8 mouse cellular contexts compared by ENCODE assay signal in the genomic region with DNA sequence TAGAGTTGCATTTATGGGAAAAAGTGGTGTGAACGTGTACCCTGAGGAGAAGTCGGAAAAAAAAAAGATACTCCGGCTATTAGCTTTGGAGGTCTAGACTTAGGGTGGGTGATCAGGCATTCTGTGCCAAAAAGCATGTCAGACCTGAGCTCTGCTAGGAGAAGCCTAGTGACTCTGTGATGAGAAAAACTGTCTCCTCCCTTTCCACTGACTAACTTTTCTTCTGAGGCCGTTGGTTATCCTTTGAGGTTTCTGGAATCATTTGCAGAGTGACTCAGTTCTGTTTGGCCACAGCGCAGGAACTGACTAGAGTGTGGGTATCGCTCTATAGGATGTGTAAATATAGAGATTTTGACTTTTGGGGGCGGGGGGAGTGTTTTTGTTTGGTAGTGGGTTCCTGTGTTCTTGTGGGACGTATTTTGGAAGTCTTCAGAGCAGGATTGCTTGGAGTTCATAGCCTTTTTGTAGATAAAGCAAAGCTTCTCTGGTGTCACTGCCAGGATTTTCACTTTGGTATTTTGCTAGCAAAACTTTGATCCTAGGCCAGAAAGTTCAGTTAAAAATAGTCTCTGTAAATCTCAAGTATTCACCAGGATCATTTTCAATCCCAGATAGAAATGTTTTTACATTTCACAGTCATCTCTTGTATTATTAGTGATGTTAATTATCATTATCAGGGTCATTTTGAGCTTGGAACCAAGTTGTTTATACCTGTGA. TPM values are rescaled to one million over a fixed set of nuclear protein-coding genes. Genes with fewer than 3 reads are reported as not detected.
DNase-seq lines count a peak whose midpoint lies in the region; ATAC-seq and TF ChIP-seq lines count a peak whose summit lies in the region.

No protein-coding gene starts in this region.

- DNase-seq in heart, adult 18-20 months, result peak; percentile 41 to 62
- no peak for DNase-seq in heart, postnatal 25 days (ENCODE audit: low spot score)
- peak; percentile 68 for DNase-seq in Muller cell, postnatal 12 days (ENCODE audit: inconsistent ontology term)
- no peak for DNase-seq in embryo, embryonic 11 days
- DNase-seq in urinary bladder, postnatal 4 days (ENCODE audit: low spot score in 2 of 2), result no peak

- H3K27me3 ChIP-seq in forebrain, embryonic 13.5 days, result no peaks in the 10 kb centered on the region
- no peaks in the 10 kb centered on the region for H3K27me3 ChIP-seq in intestine, postnatal 0 days (replicated peaks; ENCODE audit: control insufficient read depth, insufficient read depth, low read length)
- H3K27me3 ChIP-seq in neural tube, embryonic 12.5 days (replicated peaks), result no peaks in the 10 kb centered on the region

- H3K9me3 ChIP-seq in forebrain, embryonic 13.5 days (replicated peaks), result no peaks in the 10 kb centered on the region
- no peaks in the 10 kb centered on the region for H3K9me3 ChIP-seq in intestine, postnatal 0 days (ENCODE audit: control insufficient read depth)
- no peaks in the 10 kb centered on the region for H3K9me3 ChIP-seq in neural tube, embryonic 12.5 days

- H3K36me3 ChIP-seq in forebrain, embryonic 13.5 days (ENCODE audit: poor library complexity, severe bottlenecking), result no peaks in the 10 kb centered on the region
- no peaks in the 10 kb centered on the region for H3K36me3 ChIP-seq in intestine, postnatal 0 days (ENCODE audit: control insufficient read depth, insufficient read depth)
- H3K36me3 ChIP-seq in neural tube, embryonic 12.5 days, result no peaks in the 10 kb centered on the region

- peak overlapping the region; percentile 72 for H3K4me2 ChIP-seq in forebrain, embryonic 13.5 days
- H3K4me2 ChIP-seq in intestine, postnatal 0 days (replicated peaks; ENCODE audit: low read depth), result peak overlapping the region; percentile 81
- peak overlapping the region; percentile 77 for H3K4me2 ChIP-seq in neural tube, embryonic 12.5 days (replicated peaks)

- H3K9ac ChIP-seq in forebrain, embryonic 13.5 days, result peak overlapping the region; percentile 85
- peak overlapping the region; percentile 92 for H3K9ac ChIP-seq in intestine, postnatal 0 days (ENCODE audit: low read depth, low read length)
- H3K9ac ChIP-seq in neural tube, embryonic 12.5 days, result peak overlapping the region; percentile 93

- 21% methylated on average over 8 of the region's 8 CpGs for whole genome bisulfite sequencing in forebrain, embryonic 13.5 days
- WGBS in intestine, postnatal 0 days, result 5% methylated on average over 8 of the region's 8 CpGs
- WGBS in neural tube, embryonic 12.5 days, result 25% methylated on average over 8 of the region's 8 CpGs

- ATAC-seq in forebrain, embryonic 13.5 days, result no peak
- ATAC-seq in intestine, postnatal 0 days, result no peak
- no peak for ATAC-seq in neural tube, embryonic 12.5 days (ENCODE audit: low FRiP score, low read depth)

- no peak overlapping the region for H3K27ac ChIP-seq in forebrain, embryonic 13.5 days
- peak overlapping the region; percentile 42; the same call in 1 of the 2 replicates for H3K27ac ChIP-seq in intestine, postnatal 0 days (ENCODE audit: low read depth, low read length)
- H3K27ac ChIP-seq in neural tube, embryonic 12.5 days, result no peak overlapping the region

- H3K4me1 ChIP-seq in forebrain, embryonic 13.5 days, result peaks cover 37% of the 10 kb centered on the region
- 0 out of 2 replicates have a peak, but pooled peaks cover 4% of the 10 kb centered on the region for H3K4me1 ChIP-seq in intestine, postnatal 0 days (replicated peaks; ENCODE audit: control insufficient read depth, insufficient read depth, low read length)
- peaks cover 28% of the 10 kb centered on the region for H3K4me1 ChIP-seq in neural tube, embryonic 12.5 days

- no peak for TF ChIP-seq CTCF in intestine, postnatal 0 days (IDR thresholded peaks at IDR 0.05; ENCODE audit: low read depth)

- intact Hi-C loops in heart, postnatal 25 days (cut with DNase I), result loop anchor here (5.0 kb wide), 1 partner anchor 36 kb away; no protein-coding TSS in a partner anchor

- peak overlapping the region; percentile 88 for H3K4me3 ChIP-seq in forebrain, embryonic 13.5 days
- peak overlapping the region; percentile 79 for H3K4me3 ChIP-seq in intestine, postnatal 0 days (ENCODE audit: low read depth, low read length)
- peak overlapping the region; percentile 93 for H3K4me3 ChIP-seq in neural tube, embryonic 12.5 days

RNA-seq across cellular contexts. Expression of gene Rock2, which starts 1.5 kb away (rescaled TPM):
- total RNA-seq in heart, adult 18-20 months (2021), result 10 to 100 TPM; 78.3 to 79.9 TPM
- total RNA-seq in heart, postnatal 25 days (2021), result 10 to 100 TPM; 72.8 to 84.7 TPM
- polyA plus RNA-seq in forebrain, embryonic 13.5 days (2015; fragmentation: Nextera tagmentation; extraction: Ambion mirVana), result 12.5 and 13.5 TPM in 2 replicates
- polyA plus RNA-seq in intestine, postnatal 0 days (2015; fragmentation: Nextera tagmentation; extraction: Ambion mirVana), result 13.3 and 16.9 TPM in 2 replicates
- polyA plus RNA-seq in neural tube, embryonic 12.5 days (2016; fragmentation: Nextera tagmentation; extraction: Ambion mirVana), result 20.2 and 21.4 TPM in 2 replicates

Comparison
In these comparisons a context has a peak if more than half of its experiments do, and no peak if none do; other contexts are left out.
1. DNase-seq: peak in heart, adult 18-20 months (2 of 2) and Muller cell, postnatal 12 days (single experiment); none in heart, postnatal 25 days (single experiment), embryo, embryonic 11 days (single experiment) and urinary bladder, postnatal 4 days (0 of 2).
2. Peak in every context shown above with its lines, with median percentiles within 50 percentile points of each other: H3K4me2 ChIP-seq, H3K4me3 ChIP-seq and H3K9ac ChIP-seq.